Mouse (Mus musculus) thymus, adult 2 months (tissue): ENCODE results near the gene Hfe2.

Experiments
- CTCF ChIP-seq: fragments of 200-500 bp; IDR thresholded peaks from 2 replicates; pipeline ENCODE4 v1.5.1; 2012; ENCODE audit warnings: mild to moderate bottlenecking, control low read depth, low read length, moderate library complexity, borderline replicate concordance; ENCODE audit not compliant: control insufficient read depth, poor library complexity, insufficient read depth; ENCODE audit errors: extremely low read depth
- POLR2A ChIP-seq: fragments of 200-500 bp; IDR thresholded peaks from 2 replicates; pipeline ENCODE4 v1.6.1; 2012; ENCODE audit warnings: mild to moderate bottlenecking, low read length, control low read depth, moderate library complexity; ENCODE audit not compliant: control insufficient read depth, poor library complexity, insufficient read depth; ENCODE audit errors: extremely low read depth

DNA sequence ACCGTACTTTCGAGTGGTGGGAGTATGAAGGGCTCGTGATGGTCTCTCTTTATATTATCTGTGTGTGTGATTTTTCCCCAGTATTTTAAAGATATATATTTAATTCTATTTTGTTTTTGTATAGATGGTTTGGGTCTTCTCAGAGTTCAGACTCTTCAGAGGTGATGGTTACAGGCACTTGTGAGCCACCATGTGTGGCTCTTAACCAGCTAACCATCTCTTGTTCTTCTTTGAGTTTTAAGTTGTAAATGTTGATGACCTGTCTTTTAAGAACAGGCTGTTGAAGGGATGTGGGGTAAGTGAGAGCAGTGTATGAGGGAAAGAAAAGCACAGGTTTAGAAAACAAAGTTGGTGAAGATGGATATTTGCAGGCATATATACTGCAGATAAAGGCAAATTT lies 30.1 kb upstream of the Hfe2 start:
- TF ChIP-seq CTCF (no peak), POLR2A (no peak)
